Mouse (Mus musculus): ENCODE measurements at regions not wholly inside any gene's neighbourhood (a gene's known extent, or its start where the extent isn't known, plus 50 kb on each side); places are given as distances from the start of the nearest gene placed in this dataset.

DNA sequence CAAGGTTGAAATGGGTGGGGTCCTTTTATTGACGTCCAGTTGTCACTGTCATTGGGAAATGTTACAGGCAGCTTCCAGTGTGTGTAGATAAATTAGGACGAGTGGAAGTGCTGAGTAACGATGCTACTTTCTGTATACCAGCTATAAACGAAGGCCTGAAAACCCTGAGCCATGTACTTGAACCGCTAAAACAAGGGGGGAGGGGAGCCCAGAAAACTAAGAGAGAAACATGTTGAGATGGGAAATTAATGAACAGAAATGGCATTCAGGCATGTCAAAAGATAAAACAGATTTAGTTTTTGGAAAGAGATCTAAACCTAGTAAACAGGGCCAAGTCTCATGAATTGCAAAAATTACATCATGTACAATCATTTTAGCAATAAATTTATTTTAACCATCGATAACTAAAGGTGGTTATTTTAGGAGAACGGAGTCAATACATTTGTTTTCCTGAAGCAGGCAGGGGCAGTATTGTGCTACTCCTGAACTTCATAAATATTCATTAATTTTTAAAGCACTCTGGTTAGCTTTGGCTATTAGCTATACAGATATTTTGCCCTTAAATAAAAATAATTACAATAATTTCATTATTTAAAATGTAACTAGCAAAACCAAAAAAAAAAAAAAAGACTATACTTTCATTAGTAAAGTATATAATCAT, 92.1 kb upstream of the Ssbp2 start:
- DNase-seq (ENCODE audit: low read depth, low spot score) = no peak
- 46% methylated on average over 7 of the region's 7 CpGs for WGBS

GRCm38 (mm10) chr13:91368664-91369063, 91.4 kb upstream of the Ssbp2 start:
- 69% methylated on average over 7 of the region's 7 CpGs for WGBS
- no peak for DNase-seq (ENCODE audit: low read depth, low spot score)

GRCm38 (mm10) chr13:91370021-91370420, 90.1 kb upstream of the Ssbp2 start:
- WGBS = 57% methylated on average over 3 of the region's 3 CpGs
- no peak for DNase-seq (ENCODE audit: low read depth, low spot score)

DNA sequence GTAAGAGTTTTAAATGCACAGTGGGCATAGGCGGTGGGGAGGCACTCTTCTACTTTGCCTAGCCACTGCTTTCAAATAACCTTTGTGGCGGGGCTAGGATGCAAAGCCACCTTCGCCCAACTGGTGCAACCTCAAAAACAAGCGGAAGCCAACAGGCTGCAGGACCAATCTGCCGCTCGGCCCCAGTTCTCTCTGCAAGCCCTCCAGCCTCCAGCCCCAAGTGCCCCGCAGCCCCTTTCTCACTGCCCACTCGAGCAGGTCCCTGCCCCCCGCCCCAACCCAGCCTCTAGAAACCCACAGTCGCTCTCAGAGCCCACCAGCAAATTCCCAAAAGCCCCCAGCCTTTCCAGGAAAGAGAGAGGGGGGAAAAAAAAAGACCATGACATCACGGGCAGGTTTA, 89.6 kb upstream of the Ssbp2 start:
- WGBS = 4% methylated on average over 11 of the region's 11 CpGs
- no peak for DNase-seq (ENCODE audit: low read depth, low spot score)

DNA sequence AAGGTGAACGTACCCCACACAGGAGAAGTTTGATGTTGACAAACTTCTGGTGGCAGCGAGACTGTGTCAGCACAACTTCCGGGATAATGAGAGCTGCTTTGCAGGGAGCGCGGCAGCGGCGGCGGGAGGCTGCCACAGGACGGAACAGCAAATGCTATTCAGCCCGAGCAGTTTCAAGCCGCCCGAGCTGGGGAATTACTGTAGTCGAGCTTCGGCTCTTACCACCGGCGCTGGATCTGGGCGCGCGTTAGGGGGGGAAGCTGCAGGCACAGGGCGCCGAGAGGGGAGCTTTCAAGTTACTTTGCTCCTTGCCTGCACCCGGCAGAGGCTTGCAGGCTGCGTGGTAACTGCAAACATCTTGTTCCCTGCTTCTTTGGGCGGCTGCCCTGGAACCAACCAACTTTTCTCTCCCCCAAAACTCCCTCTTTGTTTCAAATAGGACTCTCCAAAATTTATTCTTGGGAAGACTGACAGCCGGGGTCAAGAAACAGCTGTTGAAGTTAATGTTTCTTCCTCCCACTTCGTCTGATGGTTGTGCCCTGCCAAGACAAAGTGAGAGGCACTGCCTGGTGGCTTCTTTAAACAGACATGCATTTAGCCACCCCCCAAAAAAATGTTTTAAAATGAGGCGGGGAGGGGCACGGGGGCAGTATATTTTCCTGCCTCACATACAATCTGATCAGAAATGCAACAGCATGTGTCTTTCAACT, 89.0 kb upstream of the Ssbp2 start:
- peak; percentile 51 for DNase-seq (ENCODE audit: low read depth, low spot score)
- WGBS = under 1% methylated on average over 28 of the region's 28 CpGs

- 51% methylated on average over 2 of the region's 2 CpGs for WGBS
- DNase-seq (ENCODE audit: low read depth, low spot score) = no peak
These were observed 88.5 kb upstream of the Ssbp2 start for GRCm38 (mm10) chr13:91371596-91371987.

DNA sequence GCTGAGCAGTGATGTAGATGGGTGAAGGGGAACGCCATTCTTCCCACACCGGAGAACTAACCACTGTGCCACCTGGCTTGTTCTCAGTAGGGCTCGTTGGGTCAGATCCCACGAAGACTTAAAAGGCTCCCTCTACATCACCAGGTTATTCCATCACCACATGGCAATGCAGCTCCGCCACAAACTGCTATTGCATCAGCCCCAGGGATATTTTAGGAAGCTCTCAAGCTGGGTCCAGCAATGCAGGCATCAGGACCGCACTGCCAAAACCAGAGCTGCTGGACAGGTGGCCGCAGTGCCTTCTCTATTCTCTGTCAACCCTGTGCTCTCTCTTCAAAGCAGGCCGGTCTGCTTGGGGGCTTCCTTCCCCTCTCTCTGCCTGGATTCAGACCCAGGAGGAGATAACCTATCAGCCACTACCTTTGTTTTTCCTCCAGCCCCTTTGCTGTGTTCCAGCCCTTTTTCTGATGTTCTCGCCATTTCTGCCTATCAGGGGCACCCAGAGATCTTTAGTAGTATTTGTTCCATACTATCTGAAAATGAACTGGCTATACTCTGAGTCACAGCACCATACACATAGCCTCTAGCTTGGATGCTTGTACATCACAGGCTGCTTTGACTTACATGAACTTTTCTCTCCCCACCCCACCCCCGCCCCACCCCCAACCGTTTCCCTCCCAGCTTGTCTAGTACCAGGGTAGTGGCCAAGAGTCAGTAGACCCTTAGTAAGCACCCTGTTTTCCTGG, 87.8 kb upstream of the Ssbp2 start:
- 68% methylated on average over 11 of the region's 11 CpGs for WGBS
- DNase-seq (ENCODE audit: low read depth, low spot score) = no peak

- 28% methylated on average over 3 of the region's 3 CpGs for WGBS
- no peak for DNase-seq (ENCODE audit: low read depth, low spot score)
These were observed 85.9 kb upstream of the Ssbp2 start for GRCm38 (mm10) chr13:91374141-91374540.

- no peak for DNase-seq (ENCODE audit: low read depth, low spot score)
- WGBS = 72% methylated on average over 3 of the region's 3 CpGs
These were observed 83.5 kb upstream of the Ssbp2 start for GRCm38 (mm10) chr13:91376556-91376955.

GRCm38 (mm10) chr13:91377428-91377827, 82.7 kb upstream of the Ssbp2 start:
- 91% methylated on average over 7 of the region's 7 CpGs for WGBS
- no peak for DNase-seq (ENCODE audit: low read depth, low spot score)

- WGBS = 65% methylated on average over 9 of the region's 9 CpGs
- no peak for DNase-seq (ENCODE audit: low read depth, low spot score)
These were observed 82.1 kb upstream of the Ssbp2 start for GRCm38 (mm10) chr13:91377972-91378371.

DNA sequence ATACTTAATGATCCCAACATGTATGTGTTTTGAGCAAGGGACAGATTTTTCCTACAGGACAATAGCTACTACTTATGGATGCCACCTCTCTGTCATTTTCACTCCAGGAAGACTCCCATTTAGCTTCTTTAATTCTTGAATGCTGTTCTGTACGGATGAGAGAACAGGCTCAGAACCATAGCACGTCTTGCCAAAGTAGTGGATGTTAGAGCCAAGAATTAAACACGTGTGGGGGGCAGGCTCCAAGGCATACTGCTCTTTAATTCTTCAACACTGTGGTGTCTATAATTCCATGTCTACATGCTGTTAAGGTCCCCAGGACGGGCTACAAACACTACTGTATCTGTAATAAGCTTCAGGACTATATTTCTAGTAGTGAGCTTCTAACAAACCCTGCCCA, 74.7 kb upstream of the Ssbp2 start:
- no peak for DNase-seq (ENCODE audit: low read depth, low spot score)
- 68% methylated on average over 4 of the region's 4 CpGs for WGBS

DNA sequence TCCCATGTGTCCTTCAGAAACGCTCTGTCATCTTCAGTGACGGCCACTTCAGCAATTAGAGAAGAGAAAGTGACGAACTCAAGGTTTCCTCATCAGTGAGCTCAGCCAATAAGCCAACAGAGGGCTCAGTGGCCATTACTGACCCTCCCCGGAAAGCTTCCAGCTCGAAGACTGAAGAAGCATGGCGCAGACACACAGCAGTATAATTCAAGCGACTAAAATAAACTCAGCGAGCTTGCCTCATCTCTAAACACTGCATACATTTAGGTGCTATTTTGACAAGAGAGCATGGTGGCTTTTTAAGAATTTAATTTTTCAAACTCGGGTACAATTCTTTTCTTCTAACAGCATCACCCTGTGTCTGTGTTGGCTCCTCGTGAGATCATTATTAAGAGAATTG, 72.2 kb upstream of the Ssbp2 start:
- DNase-seq (ENCODE audit: low read depth, low spot score) = no peak
- 32% methylated on average over 10 of the region's 10 CpGs for WGBS

DNA sequence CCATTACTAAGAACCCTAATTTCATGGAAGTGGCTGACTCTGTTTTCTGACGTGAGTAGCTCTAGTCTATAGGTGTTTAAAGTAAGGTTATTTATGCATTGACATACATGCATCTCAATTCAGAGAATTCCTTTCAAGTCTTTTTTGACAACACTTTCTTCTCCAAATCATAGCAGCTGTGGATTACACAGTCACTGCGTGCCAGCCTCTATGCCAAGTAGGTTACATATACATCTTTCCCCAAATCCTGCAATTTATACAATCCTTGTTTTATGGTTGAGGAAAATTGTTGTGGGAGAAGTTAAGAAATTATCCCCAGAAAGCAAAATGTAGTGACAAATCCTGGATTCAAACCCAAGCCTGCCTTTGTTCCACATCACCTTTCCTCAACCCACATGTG, 56.5 kb upstream of the Ssbp2 start:
- 92% methylated on average over 2 of the region's 2 CpGs for WGBS

GRCm38 (mm10) chr13:91405027-91405426, 55.1 kb upstream of the Ssbp2 start:
- no peak for DNase-seq (ENCODE audit: low read depth, low spot score)
- 87% methylated on average over 2 of the region's 2 CpGs for WGBS

More for the DNA sequence above, 56.5 kb upstream of the Ssbp2 start:
- DNase-seq (ENCODE audit: low read depth, low spot score) = no peak

- DNase-seq (ENCODE audit: low read depth, low spot score) = no peak
These were observed 50.0 kb upstream of the Ssbp2 start for GRCm38 (mm10) chr13:91410116-91410515.
